Mouse (Mus musculus): ENCODE measurements around the gene Egfr. TPM values are rescaled to one million over a fixed set of nuclear protein-coding genes. Genes with fewer than 3 reads are reported as not detected.

The Egfr gene
- polyA plus RNA-seq, 1 experiment from 2014 or later, result 7.7 TPM

DNA sequence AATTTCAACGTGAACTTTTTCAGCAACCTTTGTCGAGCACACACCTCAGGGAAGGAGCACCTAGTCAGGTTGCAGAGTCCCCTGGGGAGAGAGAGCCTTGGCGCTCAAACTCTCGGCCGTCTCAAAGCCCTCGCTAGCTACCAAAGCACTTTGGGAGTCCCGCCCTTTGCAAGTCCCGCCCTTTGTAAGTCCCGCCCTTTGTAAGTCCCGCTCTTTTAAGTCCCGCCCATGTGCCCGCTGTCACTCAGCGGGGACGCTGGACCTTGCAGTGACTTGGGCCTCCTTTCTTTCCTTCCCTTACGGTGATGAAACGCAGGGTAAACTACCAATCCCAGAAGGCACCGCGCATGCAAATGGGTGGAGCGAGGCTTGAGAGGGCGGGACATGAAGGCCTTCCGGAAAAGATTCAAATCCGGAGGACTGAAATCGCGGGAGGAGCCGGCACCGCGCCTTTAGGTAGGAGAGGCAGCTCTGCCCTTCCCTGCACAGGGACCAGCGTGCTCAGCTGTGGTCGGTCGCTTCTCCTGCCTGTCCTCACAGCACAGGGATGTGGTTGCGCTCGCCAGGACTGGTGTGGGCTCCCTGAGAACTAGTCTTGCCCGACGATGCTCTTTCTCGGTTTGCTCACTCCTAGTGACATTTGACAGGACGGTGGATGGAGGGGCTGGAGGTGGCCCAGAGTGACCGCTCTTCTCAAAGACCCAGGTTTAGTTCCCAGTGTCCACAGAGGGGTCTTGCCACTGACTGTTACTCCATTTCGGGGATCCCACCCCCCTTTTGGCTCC lies 199.2 kb downstream of the Egfr start, which contains the start of gene Fbxo48:
TSS of gene Fbxo48 (plus strand) at position 400 of the 785 bp plus-strand sequence.
- peak; percentile 100 for ATAC-seq (replicated peaks; ENCODE audit: low FRiP score)
- under 1% methylated on average over 38 of the region's 38 CpGs for WGBS
- peak within 1 kb of the TSS; percentile 63 for H3K9ac ChIP-seq
- peak within 1 kb of the TSS; percentile 84 for H3K4me2 ChIP-seq
- no peaks in the 10 kb centered on the region for H3K27me3 ChIP-seq
- H3K4me3 ChIP-seq (replicated peaks), result peak within 1 kb of the TSS; percentile 62
- peak within 1 kb of the TSS; percentile 57 for H3K27ac ChIP-seq
- H3K9me3 ChIP-seq (replicated peaks), result no peaks in the 10 kb centered on the region
- peaks cover 14% of the 10 kb centered on the region for H3K4me1 ChIP-seq
- peaks cover 6% of the 10 kb centered on the region; the same call in 1 of the 2 replicates for H3K36me3 ChIP-seq

DNA sequence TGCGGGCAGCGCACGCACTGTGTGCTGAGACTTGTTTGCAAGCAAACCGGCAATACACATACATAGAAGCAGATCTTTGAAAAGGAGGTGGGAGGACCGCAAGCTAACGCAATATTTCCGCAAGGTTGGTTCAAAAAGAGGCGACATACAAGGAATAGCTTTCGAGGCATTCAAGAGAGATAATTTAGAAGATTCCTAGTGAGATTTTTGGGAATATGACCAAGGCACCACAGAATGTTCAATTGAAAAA lies 199.7 kb downstream of the Egfr start:
- Histone ChIP-seq H3K27ac (peak overlapping the region; percentile 57), H3K27me3 (no peaks in the 10 kb centered on the region), H3K4me1 (peaks cover 14% of the 10 kb centered on the region), H3K9ac (peak overlapping the region; percentile 63), H3K9me3 (replicated peaks) (no peaks in the 10 kb centered on the region), H3K4me2 (peak overlapping the region; percentile 84), H3K4me3 (replicated peaks) (peak overlapping the region; percentile 62), H3K36me3 (peaks cover 6% of the 10 kb centered on the region)
- 7% methylated on average over 9 of the region's 9 CpGs for WGBS
- ATAC-seq (replicated peaks; ENCODE audit: low FRiP score), result no peak; the same call in 1 of the 2 replicates

DNA sequence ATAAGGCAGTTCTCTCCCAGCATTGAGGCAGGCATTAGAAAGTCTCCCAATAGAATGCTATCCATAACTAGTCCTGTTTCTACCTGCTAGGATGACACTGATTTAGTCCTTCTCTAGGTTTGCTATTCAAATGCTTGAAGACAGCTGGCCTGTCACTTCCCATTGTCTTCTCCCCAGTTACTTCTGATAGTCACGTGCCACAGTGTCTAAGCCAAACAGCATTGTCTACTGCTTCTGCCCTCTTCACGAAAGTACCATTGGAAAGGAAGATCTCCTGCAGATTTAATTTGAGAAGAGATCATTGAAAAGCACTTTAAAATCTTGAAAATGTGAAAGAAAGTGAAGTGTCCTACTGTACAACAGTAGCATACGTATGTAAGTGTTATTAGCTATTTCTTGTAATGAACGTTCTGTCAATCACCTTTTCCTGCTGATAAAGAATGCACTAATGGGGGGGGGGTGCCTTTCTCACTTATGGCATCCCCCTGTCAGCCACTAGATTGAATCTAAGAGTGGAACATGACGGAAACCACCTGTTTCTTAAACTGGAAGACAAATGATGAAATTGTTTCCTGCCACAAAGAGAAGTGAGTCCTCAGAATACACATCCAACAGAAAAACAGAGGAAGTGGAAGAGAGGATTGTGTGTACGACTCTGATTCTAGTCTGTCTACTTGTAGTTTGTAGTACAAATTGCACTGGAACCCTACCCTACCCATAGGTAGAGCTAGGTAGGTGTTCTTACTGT lies 204.3 kb downstream of the Egfr start:
- Histone ChIP-seq H3K9ac (no peak overlapping the region), H3K4me3 (replicated peaks) (no peak overlapping the region), H3K9me3 (replicated peaks) (no peaks in the 10 kb centered on the region), H3K4me1 (peaks cover 5% of the 10 kb centered on the region), H3K4me2 (no peak overlapping the region), H3K27me3 (no peaks in the 10 kb centered on the region), H3K36me3 (peaks cover 6% of the 10 kb centered on the region), H3K27ac (no peak overlapping the region)
- ATAC-seq (replicated peaks; ENCODE audit: low FRiP score), result no peak
- 84% methylated on average over 6 of the region's 6 CpGs for WGBS

- no peak overlapping the region for H3K27ac ChIP-seq
- H3K9me3 ChIP-seq (replicated peaks), result no peaks in the 10 kb centered on the region
- H3K27me3 ChIP-seq, result no peaks in the 10 kb centered on the region
- H3K36me3 ChIP-seq, result peaks cover 6% of the 10 kb centered on the region
- no peak overlapping the region for H3K4me2 ChIP-seq
- ATAC-seq (replicated peaks; ENCODE audit: low FRiP score), result no peak
- WGBS, result 93% methylated on average over 6 of the region's 6 CpGs
- H3K4me1 ChIP-seq, result no peaks in the 10 kb centered on the region
- no peak overlapping the region for H3K4me3 ChIP-seq (replicated peaks)
- no peak overlapping the region for H3K9ac ChIP-seq
Measured at GRCm38 (mm10) chr11:16957030-16957429, 205.0 kb downstream of the Egfr start.

DNA sequence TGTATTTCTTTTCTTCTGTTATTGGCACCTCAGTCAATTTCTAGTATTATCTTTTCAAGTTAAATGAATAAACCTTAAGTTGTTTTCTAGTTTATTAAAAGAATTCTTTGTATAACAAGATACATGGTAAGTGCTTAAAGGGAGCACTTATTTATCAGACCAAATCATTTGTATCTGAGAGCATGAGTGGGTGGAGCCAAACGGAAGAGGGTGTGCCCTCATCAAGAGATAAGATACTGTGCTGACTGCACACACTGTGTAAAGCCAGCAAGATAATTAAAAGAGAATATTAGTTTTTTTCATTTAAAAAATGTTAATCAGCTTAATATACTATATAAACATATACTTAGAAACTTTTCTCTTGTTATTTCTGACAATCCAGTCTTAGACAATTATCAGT lies 206.5 kb downstream of the Egfr start:
- ATAC-seq (replicated peaks; ENCODE audit: low FRiP score), result no peak

More for the DNA sequence above, 206.5 kb downstream of the Egfr start:
- Histone ChIP-seq H3K36me3 (peaks cover 1% of the 10 kb centered on the region), H3K27ac (no peak overlapping the region), H3K4me1 (no peaks in the 10 kb centered on the region), H3K9ac (no peak overlapping the region), H3K4me2 (no peak overlapping the region), H3K27me3 (no peaks in the 10 kb centered on the region), H3K4me3 (replicated peaks) (no peak overlapping the region), H3K9me3 (replicated peaks) (no peaks in the 10 kb centered on the region)
- WGBS, result 81% methylated on average over 1 of the region's 1 CpGs

Other genes with a start within 250 kb of the Egfr start
- gene Sec61g, start 243.7 kb upstream of the Egfr start, polyA plus RNA-seq (2015; fragmentation: Nextera tagmentation; extraction: Ambion mirVana), result 39.8 and 40.3 TPM in 2 replicates
- gene Fbxo48, start 199.2 kb downstream of the Egfr start, polyA plus RNA-seq (2015; fragmentation: Nextera tagmentation; extraction: Ambion mirVana), result 1.3 and 1.4 TPM in 2 replicates